Mouse (Mus musculus) embryo, embryonic 11.5 days (tissue): ENCODE measurements around the gene Prr13.
A peak's percentile ranks its signal among the peaks of the same experiment; 100 is the strongest.

Experiments
- DNase-seq: peaks from one replicate; pipeline ENCODE4 v3.0.0-alpha.2; 2012; ENCODE audit warnings: low read depth, low spot score

Prr13 gene

DNA sequence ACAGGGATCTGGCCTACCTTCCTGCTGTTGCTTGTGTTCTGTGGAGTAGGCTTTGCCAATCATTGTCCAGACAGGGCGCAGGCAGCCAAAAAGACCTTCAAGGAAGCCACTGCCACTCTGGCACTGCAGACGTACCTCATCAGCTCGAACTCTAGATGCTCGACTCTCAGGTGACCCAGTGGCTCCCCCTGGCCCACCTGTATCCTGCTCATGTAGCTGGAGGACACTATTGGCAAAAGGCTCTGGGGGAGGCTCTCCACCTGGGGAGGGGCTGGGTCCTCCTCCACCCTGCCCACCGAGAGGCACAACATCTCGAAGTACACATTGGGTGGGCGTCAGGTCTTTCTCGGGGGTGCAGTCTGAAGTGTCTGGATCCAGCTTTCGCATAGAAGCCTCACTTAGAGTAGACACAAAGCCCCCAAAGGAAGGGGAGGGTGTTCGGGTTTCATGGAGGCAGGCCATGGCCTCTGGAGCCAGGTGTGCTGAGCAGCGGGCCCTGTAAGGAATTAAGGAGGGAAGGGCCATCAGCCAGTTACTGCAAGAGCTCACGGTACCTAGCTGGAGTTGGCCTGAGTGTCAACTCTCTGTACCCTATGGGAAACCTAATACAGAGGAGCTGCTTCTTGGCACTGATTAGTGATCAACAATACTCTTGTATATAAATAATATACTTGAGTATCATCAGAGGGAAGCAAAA lies 46.4 kb downstream of the Prr13 start:
- no peak for DNase-seq

DNA sequence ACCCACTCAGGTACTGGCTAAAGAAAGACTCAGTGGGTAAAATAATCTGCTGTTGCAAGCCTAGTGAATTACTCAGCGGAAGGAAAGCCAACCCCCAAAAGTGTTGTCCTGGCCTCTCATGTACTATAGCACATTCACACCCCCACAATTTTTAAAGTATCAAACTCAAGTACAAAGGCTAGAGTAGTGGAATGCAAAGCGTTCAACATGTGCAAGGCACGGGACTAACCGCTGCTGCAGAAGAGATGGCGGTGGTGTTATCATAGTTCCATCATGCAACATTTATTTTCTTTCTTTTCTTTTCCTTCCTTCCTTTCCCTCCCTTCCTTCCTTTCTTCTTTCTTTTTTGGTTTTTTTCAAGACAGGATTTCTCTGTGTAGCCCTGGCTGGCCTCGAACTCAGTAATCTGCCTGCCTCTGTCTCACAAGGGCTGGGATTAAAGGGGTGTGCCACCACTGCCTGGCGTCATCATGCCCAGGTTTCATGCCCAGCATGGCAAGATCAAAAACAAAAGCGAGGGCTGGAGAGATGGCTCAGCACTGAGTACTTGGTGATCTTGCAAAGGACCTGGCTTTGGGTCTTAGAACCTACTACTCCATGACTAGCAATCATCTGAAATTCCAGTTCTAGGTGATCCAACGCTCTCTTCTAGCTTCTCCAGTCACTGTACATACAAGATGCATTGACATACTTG lies 47.1 kb downstream of the Prr13 start:
- DNase-seq: no peak

GRCm38 (mm10) chr15:102506464-102506830 lies 47.6 kb downstream of the Prr13 start:
- DNase-seq: no peak

- DNase-seq: no peak
Measured at GRCm38 (mm10) chr15:102506864-102507263, 48.0 kb downstream of the Prr13 start.

GRCm38 (mm10) chr15:102507561-102507960 lies 48.7 kb downstream of the Prr13 start:
- no peak for DNase-seq

DNA sequence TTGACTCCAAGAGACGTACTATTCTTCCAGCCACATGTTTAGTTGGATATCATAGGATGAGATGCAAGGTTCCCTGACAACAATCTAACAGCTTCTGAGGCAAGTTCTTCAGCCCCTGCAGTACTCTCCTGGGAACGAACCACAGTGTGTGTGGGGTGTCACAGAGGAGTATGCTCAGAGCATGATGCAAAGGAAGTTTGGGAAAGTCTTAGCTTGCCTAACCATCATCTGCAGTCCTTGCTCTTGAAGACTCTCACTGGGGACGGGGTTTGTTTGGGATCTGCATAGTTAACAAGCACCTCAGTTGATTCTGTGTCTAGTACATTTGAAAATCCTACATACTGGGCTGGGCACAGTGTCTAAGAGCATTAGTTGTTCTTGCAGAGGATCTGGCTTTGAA lies 49.5 kb downstream of the Prr13 start:
- DNase-seq: no peak

- DNase-seq: no peak
Measured at GRCm38 (mm10) chr15:102510110-102510509, 51.3 kb downstream of the Prr13 start.

GRCm38 (mm10) chr15:102510590-102511284 lies 51.9 kb downstream of the Prr13 start:
- DNase-seq: peak; percentile 91

DNA sequence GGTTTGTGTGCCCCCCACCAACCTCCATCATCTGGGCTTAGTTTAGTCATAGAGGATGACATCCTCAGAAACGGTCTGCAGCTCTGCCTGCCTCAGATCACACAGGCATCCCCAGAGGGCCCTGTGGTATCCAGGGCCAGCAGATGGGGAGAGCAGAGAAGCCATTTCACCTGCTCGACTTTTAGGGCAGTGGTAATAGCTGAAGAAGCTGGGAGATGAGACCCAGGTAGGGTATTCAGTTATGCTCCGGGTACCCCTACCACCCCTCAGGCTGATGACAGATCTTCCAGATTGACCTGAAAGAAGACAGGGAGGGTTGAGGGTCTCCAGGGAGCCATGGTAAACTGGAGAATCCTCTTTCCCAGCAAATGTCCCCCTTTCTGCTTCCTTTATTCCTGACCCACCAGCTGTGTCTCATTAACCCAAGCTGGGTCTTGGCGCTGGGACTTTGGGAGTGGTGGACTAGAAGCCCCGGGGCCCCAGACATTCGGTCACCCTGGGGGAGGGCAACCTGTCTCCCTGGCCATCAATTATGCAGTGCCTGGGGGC lies 52.5 kb downstream of the Prr13 start:
- DNase-seq: no peak

- no peak for DNase-seq
Measured at GRCm38 (mm10) chr15:102512010-102512409, 53.2 kb downstream of the Prr13 start.
